ENCODE assay signal across 26 mouse cellular contexts in genomic region chr9:80039296-80039815, GRCm38 (mm10). TPM values are rescaled to one million over a fixed set of nuclear protein-coding genes. Genes with fewer than 3 reads are reported as not detected.
DNase-seq lines count a peak whose midpoint lies in the region; ATAC-seq and TF ChIP-seq lines count a peak whose summit lies in the region.
"Had no signal": no experiment of that assay in that cellular context is flagged by ENCODE, and none has a peak within 500 bp of the region (broad histone marks: within the 10 kb centered on the region; RNA-seq: fewer than 3 reads in every experiment).

No protein-coding gene starts in this region.

- 6% methylated on average over 2 of the region's 2 CpGs for WGBS in embryonic facial prominence, embryonic 13.5 days
- WGBS in embryonic facial prominence, embryonic 10.5 days = 19% methylated on average over 2 of the region's 2 CpGs
- 15% methylated on average over 2 of the region's 2 CpGs for WGBS in kidney, postnatal 0 days
- 19% methylated on average over 2 of the region's 2 CpGs for WGBS in kidney, embryonic 16.5 days

- ATAC-seq in embryonic facial prominence, embryonic 13.5 days (ENCODE audit: insufficient number of reproducible peaks, insufficient read depth, low FRiP score, low TSS enrichment, low read depth) = no peak
- ATAC-seq in kidney, postnatal 0 days (replicated peaks; ENCODE audit: low FRiP score, low read depth) = no peak
- ATAC-seq in kidney, embryonic 16.5 days (ENCODE audit: low FRiP score, low TSS enrichment) = no peak
- ATAC-seq in megakaryocyte progenitor cell, adult 5-6 weeks (replicated peaks; ENCODE audit: poor library complexity) = no peak
- ATAC-seq: activated CD4-positive, CD25-positive, alpha-beta regulatory T cell, adult 4 months; intestine, embryonic 16.5 days; lung, postnatal 0 days; midbrain, embryonic 13.5 days had no signal

- H3K36me3 ChIP-seq in embryonic facial prominence, embryonic 13.5 days = no peaks in the 10 kb centered on the region
- no peaks in the 10 kb centered on the region for H3K36me3 ChIP-seq in embryonic facial prominence, embryonic 10.5 days (replicated peaks)
- H3K36me3 ChIP-seq in kidney, postnatal 0 days (ENCODE audit: insufficient read depth, low read length) = no peaks in the 10 kb centered on the region
- no peaks in the 10 kb centered on the region for H3K36me3 ChIP-seq in kidney, embryonic 16.5 days (ENCODE audit: insufficient read depth, low read length)
- H3K36me3 ChIP-seq: heart, embryonic 13.5 days; hindbrain, embryonic 15.5 days; limb, embryonic 13.5 days; liver, embryonic 13.5 days; midbrain, embryonic 13.5 days had no signal

- H3K4me1 ChIP-seq in embryonic facial prominence, embryonic 13.5 days = peaks cover 11% of the 10 kb centered on the region
- H3K4me1 ChIP-seq in embryonic facial prominence, embryonic 10.5 days = peaks cover 9% of the 10 kb centered on the region
- no peaks in the 10 kb centered on the region for H3K4me1 ChIP-seq in kidney, postnatal 0 days (replicated peaks; ENCODE audit: insufficient read depth, low read length)
- no peaks in the 10 kb centered on the region for H3K4me1 ChIP-seq in kidney, embryonic 16.5 days (ENCODE audit: insufficient read depth, low read length)
- H3K4me1 ChIP-seq: hindbrain, embryonic 15.5 days; limb, embryonic 13.5 days; liver, embryonic 13.5 days; midbrain, embryonic 13.5 days had no signal

- H3K27me3 ChIP-seq in embryonic facial prominence, embryonic 13.5 days = no peaks in the 10 kb centered on the region
- no peaks in the 10 kb centered on the region for H3K27me3 ChIP-seq in embryonic facial prominence, embryonic 10.5 days (replicated peaks; ENCODE audit: low read depth, poor library complexity, severe bottlenecking)
- H3K27me3 ChIP-seq in kidney, postnatal 0 days (ENCODE audit: insufficient read depth, low read length) = no peaks in the 10 kb centered on the region
- no peaks in the 10 kb centered on the region for H3K27me3 ChIP-seq in kidney, embryonic 16.5 days (ENCODE audit: insufficient read depth, low read length)
- H3K27me3 ChIP-seq: heart, embryonic 13.5 days; hindbrain, embryonic 15.5 days; limb, embryonic 13.5 days; liver, embryonic 13.5 days; midbrain, embryonic 13.5 days had no signal

- H3K4me2 ChIP-seq in embryonic facial prominence, embryonic 13.5 days = no peak overlapping the region
- no peak overlapping the region for H3K4me2 ChIP-seq in kidney, postnatal 0 days (ENCODE audit: low read length)
- H3K4me2 ChIP-seq in kidney, embryonic 16.5 days (replicated peaks; ENCODE audit: low read depth, low read length) = no peak overlapping the region
- H3K4me2 ChIP-seq: heart, embryonic 13.5 days; hindbrain, embryonic 15.5 days; limb, embryonic 13.5 days; liver, embryonic 13.5 days; midbrain, embryonic 13.5 days had no signal

- H3K9ac ChIP-seq in embryonic facial prominence, embryonic 13.5 days = no peak overlapping the region
- H3K9ac ChIP-seq in kidney, postnatal 0 days (ENCODE audit: low read depth, low read length) = no peak overlapping the region
- H3K9ac ChIP-seq in kidney, embryonic 16.5 days (replicated peaks; ENCODE audit: low read length) = no peak overlapping the region
- H3K9ac ChIP-seq: heart, embryonic 13.5 days; hindbrain, embryonic 15.5 days; limb, embryonic 13.5 days; liver, embryonic 13.5 days; midbrain, embryonic 13.5 days had no signal

- DNase-seq in embryonic facial prominence, embryonic 10.5 days (ENCODE audit: low spot score) = no peak
- DNase-seq in kidney, postnatal 0 days (ENCODE audit: low spot score) = peak; percentile 4
- peak; percentile 54 for DNase-seq in embryo, embryonic 10 days (ENCODE audit: low spot score)
- peak; percentile 29 for DNase-seq in mesoderm, embryonic 11.5 days (ENCODE audit: low read depth, low spot score)
- DNase-seq in neural tube, embryonic 10.5 days (ENCODE audit: extremely low spot score, low spot score) = no peak
- DNase-seq: adrenal gland, adult 8-10 months; cerebellum, adult 11-12 months; cerebellum, postnatal 10 days; gastrocnemius, postnatal 25 days; heart, adult 18-20 months; heart, postnatal 14 days; kidney, adult 9 months; kidney, postnatal 36 days; liver, embryonic 13.5 days; right cerebral cortex, postnatal 25 days had no signal

- TF ChIP-seq CTCF in kidney, postnatal 0 days (IDR thresholded peaks at IDR 0.05; ENCODE audit: low read depth) = no peak

- H3K9me3 ChIP-seq in embryonic facial prominence, embryonic 13.5 days = no peaks in the 10 kb centered on the region
- no peaks in the 10 kb centered on the region for H3K9me3 ChIP-seq in embryonic facial prominence, embryonic 10.5 days
- no peaks in the 10 kb centered on the region for H3K9me3 ChIP-seq in kidney, postnatal 0 days (replicated peaks; ENCODE audit: low read length)
- H3K9me3 ChIP-seq in kidney, embryonic 16.5 days (ENCODE audit: low read length) = peaks cover 3% of the 10 kb centered on the region; the same call in 1 of the 2 replicates
- H3K9me3 ChIP-seq: hindbrain, embryonic 15.5 days; limb, embryonic 13.5 days; liver, embryonic 13.5 days; midbrain, embryonic 13.5 days had no signal

- H3K27ac ChIP-seq in embryonic facial prominence, embryonic 13.5 days = peak overlapping the region; percentile 69
- H3K27ac ChIP-seq in embryonic facial prominence, embryonic 10.5 days (replicated peaks) = no peak overlapping the region
- H3K27ac ChIP-seq in kidney, postnatal 0 days = no peak overlapping the region; the same call in 1 of the 2 replicates
- H3K27ac ChIP-seq in kidney, embryonic 16.5 days (ENCODE audit: low read length) = no peak overlapping the region
- H3K27ac ChIP-seq: heart, embryonic 13.5 days; hindbrain, embryonic 15.5 days; limb, embryonic 13.5 days; liver, embryonic 13.5 days; midbrain, embryonic 13.5 days had no signal

- no peak overlapping the region for H3K4me3 ChIP-seq in embryonic facial prominence, embryonic 13.5 days
- no peak overlapping the region for H3K4me3 ChIP-seq in embryonic facial prominence, embryonic 10.5 days
- H3K4me3 ChIP-seq in kidney, postnatal 0 days (replicated peaks; ENCODE audit: low read depth, low read length) = no peak overlapping the region
- no peak overlapping the region for H3K4me3 ChIP-seq in kidney, embryonic 16.5 days (ENCODE audit: low read length)
- H3K4me3 ChIP-seq: heart, embryonic 13.5 days; hindbrain, embryonic 15.5 days; limb, embryonic 13.5 days; liver, embryonic 13.5 days; midbrain, embryonic 13.5 days had no signal

RNA-seq across cellular contexts. Expression of gene Filip1, which starts 26.7 kb away (rescaled TPM):
- 4.1 and 5.6 TPM in 2 replicates for polyA plus RNA-seq in embryonic facial prominence, embryonic 13.5 days (2015; fragmentation: Nextera tagmentation; extraction: Ambion mirVana)
- 2.9 and 3.3 TPM in 2 replicates for polyA plus RNA-seq in embryonic facial prominence, embryonic 10.5 days (2016; fragmentation: Nextera tagmentation; extraction: Ambion mirVana)
- polyA plus RNA-seq in kidney, postnatal 0 days (2015; fragmentation: Nextera tagmentation; extraction: Ambion mirVana) = 5.3 and 5.9 TPM in 2 replicates
- polyA plus RNA-seq in kidney, embryonic 16.5 days (2015; fragmentation: Nextera tagmentation; extraction: Ambion mirVana) = 5.2 and 5.7 TPM in 2 replicates
- 0.66 and 1.3 TPM in 2 replicates for total RNA-seq in megakaryocyte progenitor cell, adult 5-6 weeks (2015)
- 0.58 and 2.3 TPM in 2 replicates for total RNA-seq in megakaryocyte progenitor cell, adult 5-6 weeks (2017)
- total RNA-seq: monocyte, adult 5-6 weeks had no signal

RNA-seq across cellular contexts. Expression of gene Senp6, which starts 27.3 kb away (rescaled TPM):
- polyA plus RNA-seq in embryonic facial prominence, embryonic 13.5 days (2015; fragmentation: Nextera tagmentation; extraction: Ambion mirVana) = 62.6 and 74.0 TPM in 2 replicates
- polyA plus RNA-seq in embryonic facial prominence, embryonic 10.5 days (2016; fragmentation: Nextera tagmentation; extraction: Ambion mirVana) = 50.9 and 55.3 TPM in 2 replicates
- polyA plus RNA-seq in kidney, postnatal 0 days (2015; fragmentation: Nextera tagmentation; extraction: Ambion mirVana) = 52.6 and 59.4 TPM in 2 replicates
- polyA plus RNA-seq in kidney, embryonic 16.5 days (2015; fragmentation: Nextera tagmentation; extraction: Ambion mirVana) = 44.6 and 47.1 TPM in 2 replicates
- 164 and 192 TPM in 2 replicates for total RNA-seq in megakaryocyte progenitor cell, adult 5-6 weeks (2015)
- 114 and 150 TPM in 2 replicates for total RNA-seq in megakaryocyte progenitor cell, adult 5-6 weeks (2017)

Comparison
In these comparisons a context has a peak if more than half of its experiments do, and no peak if none do; other contexts are left out.
1. DNase-seq: peak in kidney, postnatal 0 days (single experiment), embryo, embryonic 10 days (single experiment) and mesoderm, embryonic 11.5 days (single experiment); none in embryonic facial prominence, embryonic 10.5 days (single experiment) and neural tube, embryonic 10.5 days (single experiment).